Comparison of ENCODE assay signal across 14 mouse cellular contexts in genomic region chr1:33269162-33269561, GRCm38 (mm10).
"Had no signal": no experiment of that assay in that cellular context is flagged by ENCODE, and none has a peak within 500 bp of the region (broad histone marks: within the 10 kb centered on the region; RNA-seq: fewer than 3 reads in every experiment).

No protein-coding gene starts in this region.

- H3K4me2 ChIP-seq: liver, embryonic 12.5 days; lung, embryonic 14.5 days; neural tube, embryonic 13.5 days; stomach, embryonic 15.5 days had no signal

- H3K4me3 ChIP-seq: left cerebral cortex, adult 2 months; limb, embryonic 10.5 days; liver, embryonic 12.5 days; midbrain, embryonic 10.5 days; neural tube, embryonic 13.5 days; stomach, embryonic 15.5 days had no signal

- ATAC-seq: liver, embryonic 12.5 days had no signal

- DNase-seq: kidney, adult 8-10 months; kidney, postnatal 25 days; lung, embryonic 14.5 days; lung, postnatal 10 days; lung, postnatal 4 days; retina, postnatal 1 day; thymus, adult 2 months; thymus, postnatal 25 days had no signal

- H3K9ac ChIP-seq: liver, embryonic 12.5 days; lung, embryonic 14.5 days; neural tube, embryonic 13.5 days; stomach, embryonic 15.5 days had no signal

- H3K36me3 ChIP-seq: limb, embryonic 10.5 days; liver, embryonic 12.5 days; midbrain, embryonic 10.5 days; neural tube, embryonic 13.5 days; stomach, embryonic 15.5 days had no signal

- H3K4me1 ChIP-seq: limb, embryonic 10.5 days; liver, embryonic 12.5 days; midbrain, embryonic 10.5 days; neural tube, embryonic 13.5 days; stomach, embryonic 15.5 days had no signal

- H3K9me3 ChIP-seq: limb, embryonic 10.5 days; liver, embryonic 12.5 days; midbrain, embryonic 10.5 days; neural tube, embryonic 13.5 days; stomach, embryonic 15.5 days had no signal

- H3K27me3 ChIP-seq: liver, embryonic 12.5 days; neural tube, embryonic 13.5 days; stomach, embryonic 15.5 days had no signal

- H3K27ac ChIP-seq: left cerebral cortex, adult 2 months; limb, embryonic 10.5 days; liver, embryonic 12.5 days; midbrain, embryonic 10.5 days; neural tube, embryonic 13.5 days; stomach, embryonic 15.5 days had no signal
